Mouse (Mus musculus): ENCODE measurements at regions not wholly inside any gene's neighbourhood (a gene's known extent, or its start where the extent isn't known, plus 50 kb on each side); places are given as distances from the start of the nearest gene placed in this dataset.

DNA sequence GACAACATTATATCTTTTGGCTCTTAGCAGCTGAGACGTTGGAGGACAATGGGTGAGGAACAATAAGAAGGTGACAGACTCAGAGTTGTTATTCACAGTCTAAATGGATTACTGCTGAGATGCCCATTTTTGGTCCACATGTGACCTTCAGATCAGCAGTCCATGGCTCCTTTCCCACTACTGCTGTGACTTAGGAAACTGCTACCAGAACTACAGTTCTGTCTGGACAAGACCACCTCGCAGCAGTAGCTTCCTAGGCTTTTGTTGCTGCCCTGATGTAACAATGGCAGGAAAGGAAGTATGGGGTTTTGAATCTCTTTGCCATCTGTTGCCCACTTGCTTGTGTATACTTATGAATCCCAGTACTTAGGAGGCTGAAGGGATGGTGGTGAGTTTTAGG lies 135.6 kb upstream of the Pls3 start:
- intact Hi-C loops (cut with DNase I), result loop anchor here (5.0 to 10.0 kb wide), 2 partner anchors 114 to 203 kb away; no protein-coding TSS in a partner anchor
- no peak for DNase-seq (ENCODE audit: low spot score)

DNA sequence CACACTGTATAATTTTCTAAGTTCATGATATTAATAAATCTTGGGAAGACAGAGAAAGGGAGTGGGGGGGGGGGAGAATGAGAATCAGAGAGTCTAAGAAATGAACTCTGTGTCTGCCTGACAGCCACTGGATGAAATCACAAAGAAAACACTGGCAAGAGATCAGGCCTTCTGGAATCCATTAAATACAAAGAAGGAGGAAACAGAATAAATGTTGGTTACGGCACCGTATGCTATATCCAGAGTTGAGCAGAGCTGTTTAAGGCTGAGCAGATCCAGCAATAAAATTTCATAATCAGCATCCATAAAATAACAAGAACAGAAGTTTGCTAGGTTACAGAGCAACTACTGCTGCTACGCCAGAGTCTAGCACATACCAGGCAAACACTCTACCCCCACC lies 103.6 kb upstream of the Pls3 start:
- DNase-seq (ENCODE audit: low spot score), result no peak
- intact Hi-C loops (cut with DNase I), result no loop called here

DNA sequence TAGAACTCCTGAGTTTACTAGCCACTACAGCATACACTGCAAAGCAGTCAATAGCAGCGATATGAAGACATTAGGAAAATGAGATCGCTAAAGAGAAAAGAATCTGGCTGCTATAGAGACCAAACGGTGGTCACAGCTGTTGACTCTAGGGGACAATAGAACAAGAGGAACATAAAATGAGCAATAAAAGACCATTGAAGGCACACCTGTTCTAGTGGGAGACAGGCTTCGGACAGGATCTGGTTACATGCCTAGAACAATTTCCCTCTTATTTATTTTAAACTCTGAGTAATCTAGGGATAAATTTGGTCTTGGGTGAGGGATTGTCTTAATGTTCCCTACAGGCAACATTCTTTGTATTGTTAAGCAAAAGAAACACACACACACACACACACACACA lies 99.7 kb upstream of the Pls3 start:
- DNase-seq (ENCODE audit: low spot score), result no peak
- intact Hi-C loops (cut with DNase I), result no loop called here

DNA sequence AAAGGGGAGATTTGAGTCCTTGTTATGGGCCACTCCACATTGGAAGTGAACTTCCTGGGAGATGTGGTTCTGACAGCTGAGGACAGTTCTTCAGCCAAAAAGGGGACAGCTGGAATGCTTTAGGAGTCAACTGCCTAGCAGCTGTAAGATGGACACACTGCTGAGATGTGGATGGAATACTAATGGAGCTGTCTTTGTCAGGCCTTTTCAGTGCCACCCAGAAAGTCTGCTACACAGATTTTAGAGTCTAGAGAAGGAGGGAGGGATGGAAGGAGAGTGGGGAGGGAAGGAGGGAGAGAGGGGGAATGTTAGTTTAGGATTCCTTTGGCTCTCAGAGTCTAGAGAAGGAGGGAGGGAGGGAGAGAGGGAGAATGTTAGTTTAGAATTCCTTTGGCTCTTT lies 74.7 kb upstream of the Pls3 start:
- intact Hi-C loops (cut with DNase I), result no loop called here
- no peak for DNase-seq (ENCODE audit: low spot score)

DNA sequence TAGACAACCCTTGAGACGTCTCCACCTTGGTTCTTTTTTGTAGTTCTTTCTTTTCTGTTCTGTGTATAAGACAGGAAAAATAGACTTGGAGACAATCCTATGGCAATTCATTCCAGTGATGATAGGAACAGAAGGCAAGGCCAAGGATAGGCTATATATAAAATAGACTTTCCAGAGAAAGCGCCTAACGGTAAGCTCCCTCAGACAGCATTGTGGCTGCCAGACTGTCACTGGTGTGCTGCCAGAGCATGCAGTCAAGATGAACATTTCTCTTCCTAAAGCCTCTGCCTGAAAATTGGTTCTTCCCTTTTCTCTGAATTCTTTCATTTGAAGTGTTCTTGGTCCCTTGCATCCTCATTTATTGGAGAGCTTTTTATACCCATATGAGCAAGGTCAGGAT lies 53.9 kb upstream of the Pls3 start:
- intact Hi-C loops (cut with DNase I), result no loop called here
- DNase-seq (ENCODE audit: low spot score), result no peak

Data from heart, postnatal 25 days (tissue).